Mouse (Mus musculus): Measurements from ENCODE around the gene Stat5b. TPM values are rescaled to one million over a fixed set of nuclear protein-coding genes. Genes with fewer than 3 reads are reported as not detected.

Stat5b gene
- polyA plus RNA-seq, 1 experiment, result 0.67 TPM

GRCm38 (mm10) chr11:100848080-100848479, 2.4 kb downstream of the Stat5b start:
- Histone ChIP-seq H3K9me3 (ENCODE audit: control insufficient read depth, low read length) (no peaks in the 10 kb centered on the region), H3K27me3 (ENCODE audit: control insufficient read depth) (peaks cover 22% of the 10 kb centered on the region), H3K4me3 (replicated peaks) (no peak overlapping the region), H3K4me1 (ENCODE audit: control insufficient read depth) (peaks cover 45% of the 10 kb centered on the region), H3K36me3 (ENCODE audit: control insufficient read depth) (peaks cover 10% of the 10 kb centered on the region)
- TF ChIP-seq TAL1 (IDR thresholded peaks at IDR 0.05; ENCODE audit: low read length), result no peak
- no peak for TF ChIP-seq GATA1 (IDR thresholded peaks at IDR 0.05; ENCODE audit: low read length)

- TF ChIP-seq TAL1 (IDR thresholded peaks at IDR 0.05; ENCODE audit: low read length) (no peak), GATA1 (IDR thresholded peaks at IDR 0.05; ENCODE audit: low read length) (no peak)
- peaks cover 11% of the 10 kb centered on the region for H3K36me3 ChIP-seq (ENCODE audit: control insufficient read depth)
- H3K9me3 ChIP-seq (ENCODE audit: control insufficient read depth, low read length), result no peaks in the 10 kb centered on the region
- H3K4me1 ChIP-seq (ENCODE audit: control insufficient read depth), result peaks cover 45% of the 10 kb centered on the region
- peaks cover 17% of the 10 kb centered on the region for H3K27me3 ChIP-seq (ENCODE audit: control insufficient read depth)
- no peak overlapping the region for H3K4me3 ChIP-seq (replicated peaks)
Observed at GRCm38 (mm10) chr11:100847572-100847971, 3.0 kb downstream of the Stat5b start.

- peaks cover 48% of the 10 kb centered on the region for H3K4me1 ChIP-seq (ENCODE audit: control insufficient read depth)
- H3K36me3 ChIP-seq (ENCODE audit: control insufficient read depth), result peaks cover 13% of the 10 kb centered on the region
- H3K9me3 ChIP-seq (ENCODE audit: control insufficient read depth, low read length), result no peaks in the 10 kb centered on the region
Observed at GRCm38 (mm10) chr11:100845793-100846192, 4.7 kb downstream of the Stat5b start.

GRCm38 (mm10) chr11:100844121-100844520, 6.4 kb downstream of the Stat5b start:
- no peaks in the 10 kb centered on the region for H3K9me3 ChIP-seq (ENCODE audit: control insufficient read depth, low read length)
- H3K4me3 ChIP-seq (replicated peaks), result no peak overlapping the region
- peaks cover 40% of the 10 kb centered on the region for H3K4me1 ChIP-seq (ENCODE audit: control insufficient read depth)
- H3K27me3 ChIP-seq (ENCODE audit: control insufficient read depth), result no peaks in the 10 kb centered on the region
- TF ChIP-seq TAL1 (IDR thresholded peaks at IDR 0.05; ENCODE audit: low read length) (no peak), GATA1 (IDR thresholded peaks at IDR 0.05; ENCODE audit: low read length) (no peak)
- peaks cover 13% of the 10 kb centered on the region for H3K36me3 ChIP-seq (ENCODE audit: control insufficient read depth)

More at GRCm38 (mm10) chr11:100845793-100846192, 4.7 kb downstream of the Stat5b start:
- H3K27me3 ChIP-seq (ENCODE audit: control insufficient read depth), result peaks cover 2% of the 10 kb centered on the region; the same call in 1 of the 2 replicates
- TF ChIP-seq TAL1 (IDR thresholded peaks at IDR 0.05; ENCODE audit: low read length) (no peak), GATA1 (IDR thresholded peaks at IDR 0.05; ENCODE audit: low read length) (no peak)
- no peak overlapping the region for H3K4me3 ChIP-seq (replicated peaks)

- Histone ChIP-seq H3K4me3 (replicated peaks) (no peak overlapping the region), H3K27me3 (ENCODE audit: control insufficient read depth) (no peaks in the 10 kb centered on the region), H3K36me3 (ENCODE audit: control insufficient read depth) (peaks cover 13% of the 10 kb centered on the region), H3K4me1 (ENCODE audit: control insufficient read depth) (peaks cover 34% of the 10 kb centered on the region), H3K9me3 (ENCODE audit: control insufficient read depth, low read length) (no peaks in the 10 kb centered on the region)
- no peak for TF ChIP-seq TAL1 (IDR thresholded peaks at IDR 0.05; ENCODE audit: low read length)
- no peak for TF ChIP-seq GATA1 (IDR thresholded peaks at IDR 0.05; ENCODE audit: low read length)
Observed at GRCm38 (mm10) chr11:100843070-100843669, 7.4 kb downstream of the Stat5b start.

- peaks cover 28% of the 10 kb centered on the region for H3K4me1 ChIP-seq (ENCODE audit: control insufficient read depth)
- H3K4me3 ChIP-seq (replicated peaks), result no peak overlapping the region
- no peak for TF ChIP-seq GATA1 (IDR thresholded peaks at IDR 0.05; ENCODE audit: low read length)
- TF ChIP-seq TAL1 (IDR thresholded peaks at IDR 0.05; ENCODE audit: low read length), result no peak
- peaks cover 4% of the 10 kb centered on the region for H3K9me3 ChIP-seq (ENCODE audit: control insufficient read depth, low read length)
- H3K27me3 ChIP-seq (ENCODE audit: control insufficient read depth), result no peaks in the 10 kb centered on the region
- peaks cover 17% of the 10 kb centered on the region for H3K36me3 ChIP-seq (ENCODE audit: control insufficient read depth)
Observed at GRCm38 (mm10) chr11:100842025-100842424, 8.5 kb downstream of the Stat5b start.

GRCm38 (mm10) chr11:100840866-100841265, 9.7 kb downstream of the Stat5b start:
- Histone ChIP-seq H3K27me3 (ENCODE audit: control insufficient read depth) (no peaks in the 10 kb centered on the region), H3K4me3 (replicated peaks) (no peak overlapping the region), H3K36me3 (ENCODE audit: control insufficient read depth) (peaks cover 16% of the 10 kb centered on the region), H3K9me3 (ENCODE audit: control insufficient read depth, low read length) (peaks cover 4% of the 10 kb centered on the region), H3K4me1 (ENCODE audit: control insufficient read depth) (peaks cover 25% of the 10 kb centered on the region)
- TF ChIP-seq GATA1 (IDR thresholded peaks at IDR 0.05; ENCODE audit: low read length) (no peak), TAL1 (IDR thresholded peaks at IDR 0.05; ENCODE audit: low read length) (no peak)

- Histone ChIP-seq H3K27me3 (ENCODE audit: control insufficient read depth) (no peaks in the 10 kb centered on the region), H3K4me1 (ENCODE audit: control insufficient read depth) (peaks cover 23% of the 10 kb centered on the region), H3K9me3 (ENCODE audit: control insufficient read depth, low read length) (peaks cover 4% of the 10 kb centered on the region), H3K4me3 (replicated peaks) (no peak overlapping the region), H3K36me3 (ENCODE audit: control insufficient read depth) (peaks cover 10% of the 10 kb centered on the region)
- TF ChIP-seq TAL1 (IDR thresholded peaks at IDR 0.05; ENCODE audit: low read length) (no peak), GATA1 (IDR thresholded peaks at IDR 0.05; ENCODE audit: low read length) (no peak)
Observed at GRCm38 (mm10) chr11:100839523-100839922, 11.0 kb downstream of the Stat5b start.

GRCm38 (mm10) chr11:100838894-100839293, 11.6 kb downstream of the Stat5b start:
- TF ChIP-seq GATA1 (IDR thresholded peaks at IDR 0.05; ENCODE audit: low read length) (no peak), TAL1 (IDR thresholded peaks at IDR 0.05; ENCODE audit: low read length) (no peak)
- Histone ChIP-seq H3K4me1 (ENCODE audit: control insufficient read depth) (peaks cover 23% of the 10 kb centered on the region), H3K27me3 (ENCODE audit: control insufficient read depth) (no peaks in the 10 kb centered on the region), H3K4me3 (replicated peaks) (no peak overlapping the region), H3K36me3 (ENCODE audit: control insufficient read depth) (peaks cover 10% of the 10 kb centered on the region), H3K9me3 (ENCODE audit: control insufficient read depth, low read length) (peaks cover 4% of the 10 kb centered on the region)

Measured in erythroblast, embryonic 14.5 days (primary cell).